Mouse (Mus musculus) testis, adult 2 months (tissue): ENCODE measurements around the gene Hnf4a.

Source experiments
- CTCF ChIP-seq: fragments of 200-500 bp; IDR thresholded peaks from 2 replicates; pipeline ENCODE4 v1.5.1; 2012; ENCODE audit warnings: low read depth, mild to moderate bottlenecking, inconsistent platforms, low read length, moderate library complexity; ENCODE audit not compliant: control insufficient read depth, insufficient read depth, insufficient replicate concordance
- POLR2A ChIP-seq: fragments of 200-500 bp; IDR thresholded peaks from 2 replicates; pipeline ENCODE4 v1.6.1; 2012; ENCODE audit warnings: low read depth, mild to moderate bottlenecking, inconsistent platforms, low read length, moderate library complexity; ENCODE audit not compliant: control insufficient read depth

DNA sequence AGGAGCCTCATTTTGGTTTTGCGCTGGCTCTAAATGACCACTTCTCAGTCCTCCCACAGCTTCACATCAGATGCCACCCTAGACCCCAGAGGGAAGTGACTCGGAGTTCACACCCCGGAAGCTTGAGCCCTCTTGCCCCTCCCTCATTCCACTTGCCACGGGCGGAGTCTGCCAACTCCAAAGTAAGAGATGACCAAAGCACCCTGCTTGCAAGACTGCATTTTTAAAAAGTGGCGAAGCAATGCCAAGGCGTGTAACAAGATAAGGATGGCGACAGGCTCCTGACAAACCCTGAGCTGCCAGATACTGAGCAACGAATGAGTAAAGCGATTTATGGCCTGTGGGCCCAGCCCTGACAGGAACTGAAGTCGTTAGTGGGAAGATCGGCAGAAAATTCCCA lies 83.6 kb downstream of the Hnf4a start:
- TF ChIP-seq CTCF (no peak), POLR2A (no peak)
